Mouse (Mus musculus) gastrocnemius, adult 2 months (tissue): ENCODE results near the gene Ccdc73. TPM values are rescaled to one million over a fixed set of nuclear protein-coding genes. Genes with fewer than 3 reads are reported as not detected.

Source experiments
- DNase-seq: peaks from one replicate; pipeline ENCODE4 v3.0.0; 2022
- H3K27ac ChIP-seq: fragments of 200-600 bp; 2 replicates; pipeline ENCODE4 v1.8.1; 2022; ENCODE audit warnings: mild to moderate bottlenecking
- H3K4me3 ChIP-seq: fragments of 200-600 bp; 2 replicates; pipeline ENCODE4 v1.8.1; 2022; ENCODE audit warnings: mild to moderate bottlenecking, moderate library complexity
- CTCF ChIP-seq: fragments of 200-600 bp; IDR thresholded peaks from 2 replicates; pipeline ENCODE4 v1.8.1; 2022; ENCODE audit warnings: antibody characterized with exemption, mild to moderate bottlenecking, moderate library complexity
- intact Hi-C: fragments of 180-260 bp; cut with DNase I; formaldehyde crosslinking; loops from one replicate; pipeline ENCODE4 v1.15.1; 2025
- total RNA-seq, 2 experiments: library from RNA; stranded (reverse); gene quantifications; 2 replicates each; pipeline ENCODE4 v1.2.3; 2021

Gene Ccdc73
- total RNA-seq, 2 experiments from 2014 or later = 3.5 to 3.7 TPM

GRCm38 (mm10) chr2:105040859-105041258, 173.3 kb downstream of the Ccdc73 start:
- no peak for TF ChIP-seq CTCF
- intact Hi-C loops = no loop called here
- Histone ChIP-seq H3K4me3 (no peak overlapping the region), H3K27ac (no peak overlapping the region)
- no peak for DNase-seq

DNA sequence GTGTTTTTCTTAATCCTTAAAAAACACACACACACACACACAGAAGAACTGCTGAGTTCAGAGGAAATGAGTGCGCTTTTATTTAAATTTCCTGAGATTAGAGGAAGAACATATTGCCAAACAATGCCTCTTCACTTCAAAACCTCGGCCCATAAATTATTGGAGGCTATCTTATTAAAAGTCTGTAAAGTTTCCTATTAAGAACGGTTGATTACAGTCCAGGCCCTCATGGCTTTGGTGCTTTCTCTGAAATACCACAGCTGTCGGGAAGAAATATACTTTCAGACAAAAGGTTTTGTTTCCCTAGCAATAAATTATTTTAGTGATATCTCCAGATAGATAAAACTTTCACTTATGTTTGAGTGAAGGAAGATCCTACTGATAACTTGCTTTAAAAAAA, 175.5 kb downstream of the Ccdc73 start:
- Histone ChIP-seq H3K27ac (no peak overlapping the region), H3K4me3 (no peak overlapping the region)
- no peak for TF ChIP-seq CTCF
- no peak for DNase-seq
- intact Hi-C loops = no loop called here

DNA sequence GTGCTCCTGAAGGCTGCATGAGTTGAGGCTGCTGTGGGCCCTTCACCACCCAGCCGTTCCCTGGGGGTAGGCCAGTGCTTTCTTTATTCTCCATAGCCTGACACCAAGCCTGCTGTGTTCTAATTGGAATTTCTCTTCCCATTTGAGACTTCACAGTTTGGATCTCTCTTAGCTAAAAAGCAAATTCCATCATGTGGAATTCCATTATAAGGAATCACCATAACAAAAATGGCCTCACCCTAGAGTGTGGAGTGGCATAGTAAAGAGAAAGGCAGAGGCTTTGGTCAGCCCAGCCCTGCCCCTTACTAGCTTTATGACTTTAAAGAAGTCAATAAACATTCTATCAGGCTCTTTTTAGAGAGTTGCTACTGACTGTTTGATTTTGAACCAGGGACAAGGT, 180.7 kb downstream of the Ccdc73 start:
- no peak for TF ChIP-seq CTCF
- intact Hi-C loops = no loop called here
- Histone ChIP-seq H3K27ac (no peak overlapping the region), H3K4me3 (no peak overlapping the region)
- no peak for DNase-seq

GRCm38 (mm10) chr2:105055529-105055928, 187.9 kb downstream of the Ccdc73 start:
- H3K27ac ChIP-seq = no peak overlapping the region
- no peak overlapping the region for H3K4me3 ChIP-seq
- no peak for TF ChIP-seq CTCF
- no peak for DNase-seq
- intact Hi-C loops = no loop called here

- H3K4me3 ChIP-seq = no peak overlapping the region
- no peak overlapping the region for H3K27ac ChIP-seq
- intact Hi-C loops = no loop called here
- no peak for DNase-seq
- TF ChIP-seq CTCF = no peak
Observed at GRCm38 (mm10) chr2:105058577-105059116, 191.0 kb downstream of the Ccdc73 start.

DNA sequence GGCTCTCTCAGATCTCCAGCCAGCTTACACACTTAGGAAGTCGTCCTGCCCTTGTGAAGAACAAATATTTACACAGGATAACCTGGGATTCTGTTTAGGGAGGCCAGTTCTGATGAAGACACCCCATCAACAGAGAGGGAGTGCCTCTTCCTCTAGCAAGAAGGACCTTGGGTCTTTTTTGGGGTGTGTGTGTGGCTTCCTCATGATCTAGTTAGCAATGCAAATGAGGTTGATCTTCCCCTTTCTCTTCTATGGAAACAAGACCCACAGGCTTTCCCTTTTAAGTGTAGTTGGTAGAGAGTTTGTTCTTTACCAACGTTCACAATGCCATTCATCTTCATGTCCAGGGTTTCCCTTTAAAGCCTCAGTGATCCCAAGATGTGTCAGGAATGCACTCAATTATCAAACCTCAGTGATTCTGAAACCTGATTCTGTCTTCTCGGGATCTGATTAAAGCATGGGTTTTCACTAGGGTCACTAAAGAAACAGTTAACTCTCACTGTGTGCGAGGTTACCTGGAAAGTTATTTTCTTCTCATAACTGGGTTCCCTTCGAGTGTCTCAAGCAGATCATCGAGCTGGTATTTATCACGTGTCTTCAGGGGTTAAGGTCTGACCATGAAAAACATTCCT, 195.3 kb downstream of the Ccdc73 start:
- DNase-seq = no peak
- no peak for TF ChIP-seq CTCF
- no peak overlapping the region for H3K27ac ChIP-seq
- H3K4me3 ChIP-seq = no peak overlapping the region
- intact Hi-C loops = no loop called here

Other genes starting within 250 kb of the Ccdc73 start
- 1 to 10 TPM; 8.6 to 9.2 TPM for gene Tcp11l1, start 155.6 kb upstream of the Ccdc73 start, total RNA-seq
- gene Pin1rt1, start 151.4 kb upstream of the Ccdc73 start, total RNA-seq = not detected
- 1 to 10 TPM; 1.5 to 1.7 TPM for gene Depdc7, start 124.9 kb upstream of the Ccdc73 start, total RNA-seq
- gene Qser1, start 51.0 kb upstream of the Ccdc73 start, total RNA-seq = 10 to 100 TPM; 53.4 to 64.6 TPM
- gene Prrg4, start 17.9 kb upstream of the Ccdc73 start, total RNA-seq = under 1 TPM; 0.20 to 0.23 TPM
- 10 to 100 TPM; 90.6 to 91.6 TPM for gene Eif3m, start 149.3 kb downstream of the Ccdc73 start, total RNA-seq
- not detected for gene Gm11060, start 224.2 kb downstream of the Ccdc73 start, total RNA-seq